Mouse (Mus musculus) myocyte (in vitro differentiated cells): ENCODE measurements at regions not wholly inside any gene's neighbourhood (a gene's known extent, or its start where the extent isn't known, plus 50 kb on each side); places are given as distances from the start of the nearest gene placed in this dataset.

Source experiments
- CEBPB ChIP-seq: IDR thresholded peaks from 2 replicates; pipeline ENCODE4 v1.6.1; 2011; ENCODE audit warnings: mild to moderate bottlenecking, moderate library complexity; ENCODE audit not compliant: poor library complexity, insufficient read depth, severe bottlenecking
- E2F4 ChIP-seq: IDR thresholded peaks from one replicate; pipeline ENCODE4 v1.6.1; 2011; ENCODE audit warnings: mild to moderate bottlenecking, control low read depth, moderate library complexity; ENCODE audit not compliant: insufficient read depth
- MYOD1 ChIP-seq, 3 experiments: IDR thresholded peaks; one replicate each; pipeline ENCODE4 v1.6.1; 2011; ENCODE audit warnings: control low read depth in 2 of 3, low read depth in 2 of 3, mild to moderate bottlenecking in 2 of 3, moderate library complexity in 1 of 3; ENCODE audit not compliant: insufficient read length in 2 of 3, control insufficient read depth in 1 of 3
- POLR2A ChIP-seq: IDR thresholded peaks from one replicate; pipeline ENCODE4 v1.6.1; 2011; ENCODE audit warnings: low read depth, mild to moderate bottlenecking, control low read depth, moderate library complexity; ENCODE audit not compliant: insufficient read length
- POLR2AphosphoS2 ChIP-seq: IDR thresholded peaks from one replicate; pipeline ENCODE4 v1.6.1; 2011; ENCODE audit warnings: low read depth, control low read depth; ENCODE audit not compliant: insufficient read length
- REST ChIP-seq: IDR thresholded peaks from one replicate; pipeline ENCODE4 v1.6.1; 2011; ENCODE audit warnings: mild to moderate bottlenecking, control low read depth, moderate library complexity; ENCODE audit not compliant: insufficient read depth, insufficient read length
- USF1 ChIP-seq: IDR thresholded peaks from one replicate; pipeline ENCODE4 v1.6.1; 2011; ENCODE audit warnings: low read depth, mild to moderate bottlenecking, control low read depth, moderate library complexity

DNA sequence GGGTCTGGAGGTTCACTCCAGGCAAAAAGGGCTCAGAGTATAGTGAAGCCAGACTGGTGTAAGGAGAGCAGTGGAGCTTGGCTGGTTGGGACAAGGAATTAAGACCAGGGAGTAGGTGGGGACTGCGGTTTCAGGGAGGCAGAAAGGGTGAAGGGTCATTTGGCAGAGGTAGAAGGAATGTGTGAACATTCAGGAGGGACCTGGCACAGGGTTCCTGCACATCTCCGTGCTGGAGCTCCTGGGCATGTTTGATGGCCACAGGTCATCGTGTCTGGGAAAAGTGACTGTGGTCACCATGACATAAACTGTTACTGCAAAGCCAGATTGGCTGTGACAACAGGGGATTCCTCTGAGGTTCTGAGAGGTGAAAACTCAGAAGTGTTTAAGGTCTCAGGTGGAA, 202.3 kb downstream of the Gadd45g start:
- no peak for TF ChIP-seq POLR2A
- TF ChIP-seq MYOD1 (IDR thresholded peaks at IDR 0.05; ENCODE audit: control insufficient read depth in 1 of 3, insufficient read length in 2 of 3, low read depth in 2 of 3) = peak in 1 of 3 experiments; percentile 33
- no peak for TF ChIP-seq E2F4
- TF ChIP-seq USF1 = no peak
- no peak for TF ChIP-seq POLR2AphosphoS2
- no peak for TF ChIP-seq REST
- no peak for TF ChIP-seq CEBPB
